Mouse (Mus musculus) kidney, postnatal 10 days (tissue): Measurements from ENCODE around the gene Zw10.

Experiments used
- DNase-seq: peaks from one replicate; pipeline ENCODE4 v3.0.0; 2021; ENCODE audit warnings: mixed read lengths

The Zw10 gene

GRCm38 (mm10) chr9:49055333-49056205 lies at the start of gene Zw10:
TSS of gene Zw10 (plus strand) at chr9:49055613.
- DNase-seq = peak; percentile 96

- no peak for DNase-seq
Observed at GRCm38 (mm10) chr9:49015824-49016223, 39.6 kb upstream of the Zw10 start.

GRCm38 (mm10) chr9:49021289-49021688 lies 34.1 kb upstream of the Zw10 start:
- DNase-seq = no peak

- no peak for DNase-seq
Observed at GRCm38 (mm10) chr9:49023956-49024355, 31.5 kb upstream of the Zw10 start.

- no peak for DNase-seq
Observed at GRCm38 (mm10) chr9:49024529-49024928, 30.9 kb upstream of the Zw10 start.

GRCm38 (mm10) chr9:49034764-49035163 lies 20.6 kb upstream of the Zw10 start:
- DNase-seq = no peak

GRCm38 (mm10) chr9:49050901-49051300 lies 4.5 kb upstream of the Zw10 start:
- no peak for DNase-seq

- peak; percentile 82 for DNase-seq
Observed at GRCm38 (mm10) chr9:49051349-49051748, 4.1 kb upstream of the Zw10 start.

GRCm38 (mm10) chr9:49054028-49054427 lies 1.4 kb upstream of the Zw10 start:
- DNase-seq = no peak

GRCm38 (mm10) chr9:49076847-49077246 lies 21.4 kb downstream of the Zw10 start:
- no peak for DNase-seq

- DNase-seq = no peak
Observed at GRCm38 (mm10) chr9:49081107-49081506, 25.7 kb downstream of the Zw10 start, which contains the start of gene Tmprss5. TSS of gene Tmprss5 (plus strand) at chr9:49081260.

- DNase-seq = peak; percentile 88
Observed at GRCm38 (mm10) chr9:49081561-49081960, 26.1 kb downstream of the Zw10 start.

GRCm38 (mm10) chr9:49087317-49087716 lies 31.9 kb downstream of the Zw10 start:
- peak; percentile 14 for DNase-seq

GRCm38 (mm10) chr9:49098871-49099270 lies 43.5 kb downstream of the Zw10 start:
- DNase-seq = no peak

GRCm38 (mm10) chr9:49102328-49102727 lies 46.9 kb downstream of the Zw10 start:
- no peak for DNase-seq

- DNase-seq = no peak
Observed at GRCm38 (mm10) chr9:49109101-49109500, 53.7 kb downstream of the Zw10 start.

GRCm38 (mm10) chr9:49110476-49111220 lies 55.2 kb downstream of the Zw10 start:
- peak; percentile 77 for DNase-seq

GRCm38 (mm10) chr9:49111296-49111695 lies 55.9 kb downstream of the Zw10 start:
- no peak for DNase-seq

- peak; percentile 5 for DNase-seq
Observed at GRCm38 (mm10) chr9:49118271-49118825, 62.9 kb downstream of the Zw10 start.

GRCm38 (mm10) chr9:49119759-49120158 lies 64.3 kb downstream of the Zw10 start:
- peak; percentile 7 for DNase-seq

GRCm38 (mm10) chr9:49125706-49126105 lies 70.3 kb downstream of the Zw10 start:
- DNase-seq = no peak
